ENCODE assay signal across 10 mouse cellular contexts in genomic region chr12:5598961-5599360, GRCm38 (mm10).
"Had no signal": no experiment of that assay in that cellular context is flagged by ENCODE, and none has a peak within 500 bp of the region (broad histone marks: within the 10 kb centered on the region; RNA-seq: fewer than 3 reads in every experiment).

No protein-coding gene starts in this region.

- DNase-seq: lung, adult 18-20 months; lung, embryonic 14.5 days; lung, postnatal 10 days; lung, postnatal 4 days; midbrain, embryonic 14.5 days; right cerebral cortex, postnatal 14 days; spleen, adult 18-20 months; thymus, adult 18-20 months; thymus, postnatal 14 days; thymus, postnatal 36 days had no signal
